Mouse (Mus musculus): ENCODE data around the gene Unc119.

Gene Unc119

DNA sequence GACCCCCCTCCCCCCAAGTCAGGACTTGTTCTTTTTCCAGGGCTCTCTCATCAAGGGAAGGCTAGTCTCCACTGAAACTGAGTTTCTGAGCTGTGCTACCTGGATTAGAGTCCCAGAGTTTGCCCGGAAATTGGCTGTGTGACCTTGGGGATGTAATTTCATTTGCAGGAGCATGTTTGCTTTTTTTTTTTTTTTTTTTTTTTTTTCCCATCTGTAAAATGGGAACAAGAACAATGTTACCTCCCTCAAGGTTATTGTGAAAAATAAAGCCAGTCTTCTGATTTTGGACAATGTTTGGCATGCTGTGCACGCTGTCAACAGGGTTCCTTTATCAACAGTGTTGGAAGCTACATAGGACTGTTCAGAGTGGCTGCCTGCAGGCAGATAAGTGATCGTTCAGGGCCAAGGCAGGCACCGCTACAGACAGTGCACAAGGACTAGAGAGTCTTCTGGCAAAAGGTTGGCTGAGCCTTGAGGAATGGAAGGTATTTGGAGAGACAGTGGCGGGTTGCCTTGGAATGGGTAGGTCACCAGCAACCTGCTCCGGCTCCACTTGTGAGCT is 1.1 kb downstream of the Unc119 start:
- no peak for ATAC-seq (ENCODE audit: low TSS enrichment)

DNA sequence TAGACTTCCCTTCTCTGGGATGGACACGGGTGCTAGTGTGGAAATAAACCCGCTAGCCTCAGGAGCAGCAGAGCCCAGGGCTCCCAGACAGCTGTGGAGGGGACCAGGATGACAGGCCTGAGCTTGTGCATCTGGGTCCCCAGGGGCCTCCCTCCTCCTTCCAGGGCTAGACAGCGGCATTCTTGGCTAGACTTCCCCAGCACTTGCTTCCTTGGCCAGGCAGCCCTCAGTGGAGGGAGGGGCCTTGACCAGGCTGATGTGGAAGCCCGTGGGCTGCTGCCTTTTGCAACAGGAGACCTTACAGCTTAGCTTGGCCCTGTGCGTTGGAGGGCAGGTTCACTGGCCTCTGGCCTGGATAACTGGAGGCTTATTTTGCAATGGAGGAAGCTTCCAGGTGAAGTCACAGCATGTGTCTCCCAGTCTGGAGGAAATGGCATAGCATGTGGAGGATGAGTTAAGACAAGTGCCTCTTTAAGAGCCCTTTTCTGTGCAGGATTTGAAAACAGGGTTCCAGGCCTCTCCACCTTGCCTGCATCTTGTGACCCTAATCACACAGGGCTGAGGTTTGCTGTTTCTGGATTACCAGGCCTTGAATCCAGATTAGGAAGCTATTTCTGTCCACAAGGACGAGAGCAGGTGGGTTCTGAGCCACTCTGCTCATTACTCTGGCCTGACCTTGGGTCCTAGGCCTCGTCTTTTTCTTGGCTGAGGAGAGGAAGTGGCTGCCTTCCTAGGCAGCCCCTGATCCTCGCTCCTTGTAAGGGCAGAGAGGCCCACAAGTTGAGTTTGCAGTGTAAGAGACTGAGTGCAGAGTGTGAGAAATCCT is 1.8 kb downstream of the Unc119 start:
- no peak for ATAC-seq (ENCODE audit: low TSS enrichment)

DNA sequence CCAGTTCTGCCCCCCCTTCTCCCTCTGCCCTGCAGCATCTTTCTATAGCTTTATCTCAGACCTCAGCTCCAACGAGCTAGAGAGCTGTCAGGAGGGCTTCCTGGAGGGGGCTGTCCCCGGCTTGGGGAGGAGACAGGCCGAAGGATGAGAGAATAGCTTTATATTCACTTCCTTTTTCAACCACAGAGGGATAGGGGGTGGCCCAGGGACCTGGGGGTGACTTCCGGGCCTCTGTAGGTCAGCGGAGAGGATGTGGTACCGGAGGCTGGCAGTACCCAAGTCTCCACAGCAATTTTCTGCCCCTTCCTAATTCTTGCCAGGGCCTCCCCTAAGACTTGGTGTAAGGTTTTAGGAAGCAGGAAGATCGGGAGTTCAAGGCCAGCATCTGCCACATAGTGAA is 2.5 kb downstream of the Unc119 start:
- no peak for ATAC-seq (ENCODE audit: low TSS enrichment)

DNA sequence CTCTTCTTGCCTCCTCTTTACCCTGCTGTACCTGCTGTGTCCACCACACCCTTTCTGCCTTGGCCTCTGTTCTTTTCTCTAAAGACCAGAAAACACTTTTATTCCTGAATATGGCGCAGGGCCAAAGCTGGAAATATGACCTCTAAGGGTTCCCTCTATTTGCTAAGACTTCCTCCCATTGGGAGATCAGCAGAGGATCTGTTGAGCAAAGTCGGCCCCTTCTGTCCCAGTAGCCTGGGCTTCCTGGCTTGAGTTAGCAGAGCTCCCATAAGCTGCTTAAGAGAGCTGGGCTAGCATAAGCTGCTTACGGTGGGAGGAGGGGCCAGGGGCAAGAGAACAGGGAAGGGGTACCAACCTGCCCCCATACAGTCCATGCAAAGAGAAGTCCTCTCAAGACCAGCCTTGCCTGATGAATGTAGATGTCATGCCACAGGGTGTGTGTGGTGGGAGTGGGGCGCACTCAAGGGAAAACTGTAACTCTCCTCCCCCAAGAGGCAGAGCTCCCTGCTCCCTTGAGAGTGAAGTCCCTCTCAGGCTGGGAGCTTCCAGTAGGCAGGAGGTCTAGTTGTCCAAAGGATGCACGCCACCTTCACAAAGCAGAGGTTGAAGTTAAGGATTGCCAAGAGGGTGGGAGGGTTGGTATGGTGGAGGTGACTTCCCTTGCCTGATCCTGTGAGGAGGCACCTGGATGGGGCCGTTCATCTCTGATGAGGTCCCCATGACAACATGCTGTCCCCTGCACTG is 3.2 kb downstream of the Unc119 start:
- ATAC-seq (ENCODE audit: low TSS enrichment), result no peak

DNA sequence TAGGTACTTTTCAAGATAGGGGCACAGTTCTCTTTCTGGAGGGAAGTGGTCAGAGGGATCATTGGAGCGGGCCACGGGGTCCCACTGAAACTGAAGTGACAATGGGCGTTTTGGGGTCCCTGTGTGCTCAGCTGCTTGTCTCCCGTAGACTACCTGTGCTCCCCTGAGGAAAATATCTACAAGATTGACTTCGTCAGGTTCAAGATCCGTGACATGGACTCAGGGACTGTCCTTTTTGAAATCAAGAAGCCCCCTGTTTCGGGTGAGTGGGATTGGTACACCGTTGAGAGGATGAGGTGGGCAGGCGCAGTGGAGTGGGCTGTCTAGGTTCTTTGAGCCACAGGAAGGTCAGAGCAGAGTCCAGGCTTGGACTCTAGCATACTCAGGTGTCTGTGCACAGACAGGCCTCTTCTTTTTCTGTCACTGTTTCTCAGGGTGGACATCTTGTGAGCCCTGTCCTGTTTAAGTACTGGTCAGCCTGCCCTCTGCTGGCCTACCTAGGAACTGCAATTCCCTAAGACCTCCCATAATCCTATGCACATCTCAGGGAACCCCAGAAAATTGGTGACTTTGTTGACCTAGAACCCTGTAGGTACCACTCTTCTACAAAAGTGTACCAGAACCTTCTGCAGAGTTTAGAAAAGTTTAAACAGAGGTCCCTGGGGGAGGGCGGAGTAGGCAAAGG is 3.9 kb downstream of the Unc119 start:
- peak; percentile 44; the same call in 1 of the 2 replicates for ATAC-seq (ENCODE audit: low TSS enrichment)

DNA sequence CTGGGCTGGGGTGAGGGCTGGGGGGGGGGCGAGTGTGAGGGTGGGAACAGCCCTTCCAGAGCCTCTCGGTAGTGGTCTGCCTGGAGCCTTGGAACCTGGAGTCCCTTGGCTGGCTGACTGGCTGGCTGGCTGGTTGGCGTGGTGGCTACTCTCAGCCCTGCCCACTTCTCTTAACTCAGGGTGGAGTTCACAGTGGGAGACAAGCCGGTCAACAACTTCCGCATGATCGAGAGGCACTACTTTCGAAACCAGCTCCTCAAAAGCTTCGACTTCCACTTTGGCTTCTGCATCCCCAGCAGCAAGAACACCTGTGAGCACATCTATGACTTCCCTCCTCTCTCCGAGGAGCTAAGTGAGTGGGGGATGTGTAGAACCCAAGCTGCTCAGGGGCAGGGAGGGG is 4.6 kb downstream of the Unc119 start:
- ATAC-seq (ENCODE audit: low TSS enrichment), result no peak

DNA sequence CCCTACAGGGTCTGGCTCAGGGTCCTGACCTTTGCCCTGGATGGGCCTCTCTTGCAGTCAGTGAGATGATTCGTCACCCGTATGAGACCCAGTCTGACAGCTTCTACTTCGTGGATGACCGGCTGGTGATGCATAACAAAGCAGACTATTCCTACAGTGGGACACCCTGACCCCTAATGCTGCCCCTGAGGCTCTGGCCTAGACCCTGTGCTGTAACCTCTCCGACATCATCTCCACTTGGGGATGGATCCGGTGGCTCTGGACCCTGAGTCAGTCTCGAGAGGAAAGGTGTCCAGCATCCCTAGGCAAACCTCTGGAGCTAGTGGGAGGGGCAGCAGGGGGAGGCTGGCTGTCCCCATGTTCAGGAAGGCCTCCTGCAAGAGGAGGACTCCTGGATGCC is 5.2 kb downstream of the Unc119 start:
- ATAC-seq (ENCODE audit: low TSS enrichment), result no peak

DNA sequence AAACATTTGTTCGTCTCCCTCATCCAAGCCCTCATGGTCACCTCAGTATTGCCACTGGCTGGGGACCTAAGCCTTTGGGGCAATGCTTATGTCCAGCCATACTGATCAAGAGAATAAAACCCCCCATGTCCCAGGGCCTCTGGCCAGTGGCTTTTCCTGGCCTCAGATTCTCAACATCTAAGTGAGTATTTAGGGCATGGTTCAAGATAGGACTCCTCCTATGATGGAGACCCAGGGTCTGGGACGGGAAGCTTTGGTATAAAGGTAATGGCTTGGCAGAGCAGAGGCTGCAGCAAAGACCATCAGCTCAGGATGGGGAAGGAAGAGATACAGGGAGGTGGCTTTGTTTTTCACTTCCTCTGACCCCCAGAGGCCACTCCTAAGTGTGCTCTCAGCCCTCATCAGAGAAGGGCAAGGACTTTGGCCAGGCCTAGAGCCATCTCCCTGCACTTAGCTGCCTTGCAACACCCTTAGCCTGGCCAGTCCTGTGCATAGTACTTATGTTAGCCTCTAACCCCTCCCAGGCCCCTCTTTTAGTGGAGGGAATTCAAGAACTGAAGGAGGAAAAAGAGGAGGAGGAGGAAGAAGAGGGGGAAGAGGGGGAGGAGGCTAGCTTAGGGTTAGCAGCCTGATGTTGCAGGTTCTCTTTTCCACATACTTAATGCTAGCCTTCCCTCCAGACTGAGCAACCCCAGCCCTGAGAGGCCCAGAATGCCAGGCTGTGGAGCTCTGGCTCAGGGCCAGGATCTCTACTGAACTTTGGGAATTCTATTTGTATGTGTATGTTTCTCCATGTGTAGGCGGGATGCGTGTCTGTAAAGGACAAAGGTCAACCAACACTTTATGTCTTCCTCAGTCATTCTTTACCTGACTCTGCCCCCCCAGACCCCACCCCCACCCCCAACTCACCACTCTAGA is 6.4 kb downstream of the Unc119 start:
- ATAC-seq (ENCODE audit: low TSS enrichment), result no peak

DNA sequence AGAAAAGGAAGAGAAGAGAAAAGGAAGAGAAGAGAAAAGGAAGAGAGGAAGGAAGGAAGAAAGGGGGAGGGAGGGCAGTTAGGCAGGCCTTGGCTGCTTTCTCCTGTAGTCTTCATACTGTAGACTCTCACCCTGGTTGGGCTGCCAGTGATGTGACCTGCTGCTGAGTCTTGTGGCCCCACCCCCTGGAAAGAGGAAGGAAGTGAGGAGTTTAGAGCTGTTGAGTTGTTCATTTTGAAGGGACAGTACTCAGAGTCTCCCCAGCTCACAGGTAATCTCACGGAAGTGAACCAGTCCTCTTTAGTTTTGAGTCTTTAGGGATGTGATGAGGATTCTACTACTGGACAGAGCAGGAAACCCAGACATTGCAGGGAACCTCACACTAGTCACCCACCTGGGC is 9.8 kb downstream of the Unc119 start:
- no peak for ATAC-seq (ENCODE audit: low TSS enrichment)

DNA sequence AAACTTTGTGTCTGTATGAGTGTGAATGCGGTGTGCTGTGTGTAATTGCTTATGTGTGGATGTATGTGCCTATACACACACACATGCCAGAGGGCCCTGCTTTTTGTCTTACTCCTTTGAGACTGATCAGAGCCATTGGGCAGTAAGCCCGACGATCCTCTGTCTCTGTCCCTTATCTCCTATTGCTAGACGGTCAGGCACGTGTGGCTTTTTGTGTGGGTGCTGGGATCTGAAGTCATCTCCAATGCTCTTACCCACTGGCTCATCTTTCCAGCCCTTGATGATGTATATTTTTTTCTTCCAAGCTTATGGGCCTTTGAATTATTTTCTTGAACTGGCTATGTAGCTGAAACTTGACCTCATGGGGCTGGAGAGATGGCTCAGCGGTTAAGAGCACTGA is 11.6 kb downstream of the Unc119 start:
- no peak for ATAC-seq (ENCODE audit: low TSS enrichment)

DNA sequence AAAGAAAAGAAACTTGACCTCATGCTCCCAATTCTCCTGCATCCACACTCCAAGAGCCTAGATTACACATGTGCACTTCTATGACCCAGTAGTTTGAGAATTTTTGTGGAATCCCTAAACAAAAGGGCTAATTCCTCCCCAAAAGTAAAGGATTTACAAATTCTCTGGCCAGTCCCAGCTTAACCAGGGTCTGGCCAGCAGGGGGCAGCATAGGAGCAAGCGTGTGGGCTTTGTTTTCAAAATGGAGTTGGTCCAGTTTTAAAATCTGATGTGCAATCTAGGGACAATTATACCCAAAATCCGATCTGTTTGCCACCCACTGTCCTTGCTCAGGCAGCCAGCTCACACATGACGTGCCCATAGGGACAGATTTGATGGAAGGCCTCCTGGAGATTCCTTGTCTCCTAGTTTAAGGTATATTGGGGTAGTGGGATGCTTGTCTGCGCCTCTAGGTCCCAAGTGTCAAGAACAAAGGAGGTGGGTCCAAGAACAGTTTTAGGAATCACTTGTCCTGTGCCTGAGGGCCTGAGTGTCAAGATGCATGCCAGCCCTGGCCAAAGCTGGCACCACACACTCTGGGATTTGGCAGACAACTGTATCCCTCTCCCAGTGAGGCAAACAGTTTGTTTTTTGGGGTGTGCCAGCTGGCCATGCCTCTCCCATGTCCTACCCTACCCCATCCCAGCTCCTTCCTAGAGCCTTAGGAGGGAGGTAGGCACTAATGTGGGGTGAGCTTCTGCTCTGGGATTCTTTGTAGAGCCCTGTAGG is 12.4 kb downstream of the Unc119 start:
- no peak for ATAC-seq (ENCODE audit: low TSS enrichment)

DNA sequence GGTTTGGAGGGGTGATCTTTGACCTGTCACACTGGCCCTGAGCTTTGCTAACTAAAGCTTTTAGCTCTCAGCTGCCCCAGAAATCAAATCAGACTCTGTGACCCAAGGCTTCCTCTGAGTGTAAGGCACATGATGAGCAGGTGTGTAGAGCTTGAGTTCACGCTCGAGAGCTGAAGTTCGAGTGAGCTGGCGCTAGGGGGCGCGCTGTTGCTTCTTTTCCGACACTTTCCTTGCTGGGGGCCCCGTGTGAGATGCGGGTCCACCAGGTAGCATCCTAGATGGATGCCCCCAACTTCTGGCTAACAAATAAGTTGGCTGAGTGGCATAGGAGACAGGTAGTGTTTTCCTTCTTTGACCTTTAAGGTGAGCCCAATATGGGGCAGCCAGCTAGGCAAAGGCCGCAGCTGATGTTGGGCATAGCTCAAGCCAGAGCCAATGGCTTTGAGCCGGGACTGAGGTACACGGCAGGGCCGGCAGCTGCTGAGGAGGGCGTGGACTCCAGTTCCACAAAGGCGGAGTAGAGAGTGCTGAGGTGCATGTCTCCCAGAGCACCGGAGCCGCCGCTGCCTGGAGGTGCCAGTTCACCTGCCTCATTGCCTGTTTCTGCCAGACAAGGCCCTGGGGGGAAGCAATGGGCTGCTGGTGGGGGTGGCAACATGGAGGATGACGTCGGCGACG is 15.2 kb downstream of the Unc119 start:
- ATAC-seq (ENCODE audit: low TSS enrichment), result no peak

DNA sequence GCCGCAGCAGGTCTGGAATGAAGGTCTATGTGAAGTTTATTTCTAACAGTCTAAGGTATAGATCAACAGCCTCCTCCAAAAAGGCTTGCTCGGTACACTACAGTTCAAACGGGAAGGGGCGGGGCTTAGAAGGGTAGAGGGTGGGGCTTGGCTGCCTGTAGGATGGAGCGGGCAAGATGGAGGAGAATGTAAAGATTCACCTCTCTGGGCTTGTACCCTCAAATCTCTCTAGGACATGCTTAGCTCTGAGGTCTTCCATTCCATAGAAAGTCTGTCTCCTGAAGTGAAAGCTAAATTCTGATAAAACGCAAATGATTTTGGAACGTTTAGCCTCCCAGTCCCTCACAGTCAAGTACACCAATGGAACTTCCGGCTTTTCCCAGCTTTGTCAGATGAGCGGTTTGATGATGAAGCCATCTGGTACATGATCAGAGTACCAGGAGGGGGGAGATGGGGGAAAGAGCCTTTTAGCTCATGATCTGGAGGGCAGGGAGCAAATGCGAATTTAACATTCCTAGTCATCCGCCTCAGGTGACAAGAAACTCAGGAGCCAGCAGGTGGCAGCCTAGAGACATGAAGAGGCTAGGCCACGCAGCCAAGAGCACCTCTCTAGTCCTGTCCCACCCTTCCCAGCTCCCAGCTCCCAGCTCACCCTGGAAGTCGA is 17.0 kb downstream of the Unc119 start:
- ATAC-seq (ENCODE audit: low TSS enrichment), result peak; percentile 86; the same call in 1 of the 2 replicates

DNA sequence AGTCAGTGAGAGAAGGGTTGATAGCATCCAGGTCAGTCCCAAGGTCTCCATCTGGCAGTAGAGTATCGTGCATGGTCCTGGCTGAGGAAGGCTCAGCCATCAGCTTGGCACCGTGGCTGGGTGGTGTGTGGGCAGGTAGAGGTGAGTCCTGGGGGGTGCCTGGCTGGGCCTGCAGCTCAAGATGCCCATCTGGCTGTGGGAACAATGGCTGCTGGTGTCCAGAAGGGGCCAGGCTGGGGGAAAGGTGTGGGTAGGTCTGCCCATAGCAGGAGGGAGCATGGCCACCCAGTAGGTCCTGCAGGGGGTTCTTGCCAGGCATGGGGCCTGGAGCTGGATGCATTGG is 17.5 kb downstream of the Unc119 start:
- no peak for ATAC-seq (ENCODE audit: low TSS enrichment)

DNA sequence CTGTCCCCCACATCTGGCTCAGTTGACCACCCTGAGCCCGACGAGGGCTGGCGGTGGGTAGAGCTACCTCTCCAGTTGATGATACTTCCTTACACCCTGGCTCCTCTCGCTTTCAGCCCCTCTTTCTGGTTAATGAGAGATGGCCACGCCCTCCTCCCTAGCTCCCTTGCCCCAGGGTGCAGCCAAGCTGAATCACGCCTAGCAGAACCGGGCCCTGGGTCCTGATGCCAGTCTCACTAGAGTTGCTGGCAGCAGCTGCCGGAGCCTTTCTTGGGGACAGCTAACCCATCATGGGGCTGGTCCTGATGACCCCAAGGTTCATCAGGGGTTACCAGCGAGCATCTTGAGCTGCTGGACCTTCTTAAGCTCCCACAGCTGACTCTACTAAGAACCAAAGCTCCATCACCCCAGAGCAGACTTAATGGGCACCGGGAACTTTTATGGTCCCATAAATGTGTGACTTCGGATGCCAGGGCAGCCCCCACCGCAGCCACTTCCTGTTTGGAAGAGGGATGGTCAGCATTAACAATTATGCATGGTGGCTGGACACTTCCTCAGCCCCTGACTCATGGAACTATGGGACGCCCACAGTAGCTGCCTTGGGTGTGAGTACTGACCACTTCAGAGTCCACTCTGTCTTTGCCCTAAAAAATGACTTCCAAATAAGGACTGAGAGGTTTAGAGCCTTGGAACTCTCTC is 20.2 kb downstream of the Unc119 start:
- ATAC-seq (ENCODE audit: low TSS enrichment), result no peak

DNA sequence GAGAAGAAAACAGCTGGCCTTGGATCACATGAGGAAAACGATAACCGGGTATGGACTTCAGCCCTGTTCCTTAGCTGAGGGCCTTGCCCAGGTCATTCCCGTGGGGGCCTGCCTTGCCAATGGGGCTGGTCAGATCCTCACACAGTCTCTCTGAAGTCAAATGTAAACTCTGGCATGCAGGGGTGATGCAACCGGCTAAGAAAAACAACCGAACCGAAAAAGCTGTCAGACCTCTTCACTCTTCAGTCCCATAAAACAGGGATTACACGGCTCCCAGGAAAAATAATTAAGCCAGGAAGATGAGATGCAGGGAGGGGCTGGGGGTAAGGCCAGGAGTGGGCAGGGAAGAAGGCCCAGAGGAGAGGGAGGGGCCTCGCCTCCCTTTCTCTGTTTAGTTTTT is 20.8 kb downstream of the Unc119 start:
- no peak for ATAC-seq (ENCODE audit: low TSS enrichment)

DNA sequence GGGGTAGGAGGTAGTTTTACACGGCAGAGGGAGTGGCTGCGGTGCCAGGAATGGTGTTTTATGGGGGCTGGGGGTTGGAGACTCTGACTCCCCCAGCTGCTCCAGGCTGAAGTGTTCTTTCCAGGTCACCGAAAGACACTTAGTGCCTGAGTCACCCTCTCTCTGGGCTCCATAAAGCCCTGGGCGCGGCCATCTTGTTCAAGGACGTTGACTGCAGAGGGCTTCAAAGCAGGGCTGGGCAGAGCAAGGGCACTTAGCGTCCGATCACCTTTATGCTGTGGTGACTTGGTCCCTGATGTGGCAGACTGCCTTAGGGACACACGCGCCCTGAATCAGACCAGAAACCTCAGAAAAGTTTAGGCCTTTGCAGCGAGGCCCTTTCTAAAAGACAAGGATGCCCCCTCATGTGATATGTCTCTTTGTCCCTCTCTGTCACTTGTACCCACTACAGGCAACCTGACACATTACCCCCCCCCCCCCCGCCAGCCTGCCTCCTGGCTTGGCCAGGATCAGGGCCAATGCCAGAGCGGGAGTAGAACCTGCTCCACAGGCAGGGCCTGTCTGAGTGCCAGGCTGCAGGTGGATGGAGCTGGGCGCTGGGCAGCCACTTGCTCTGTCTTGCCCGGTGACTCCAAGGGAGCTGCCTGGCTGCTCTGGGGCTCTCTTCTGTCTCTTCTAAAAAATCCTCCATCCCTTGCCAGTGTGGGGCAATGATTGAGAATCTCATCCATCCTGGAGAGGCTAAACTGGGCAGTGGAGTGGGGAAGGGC is 24.4 kb downstream of the Unc119 start:
- no peak for ATAC-seq (ENCODE audit: low TSS enrichment)

DNA sequence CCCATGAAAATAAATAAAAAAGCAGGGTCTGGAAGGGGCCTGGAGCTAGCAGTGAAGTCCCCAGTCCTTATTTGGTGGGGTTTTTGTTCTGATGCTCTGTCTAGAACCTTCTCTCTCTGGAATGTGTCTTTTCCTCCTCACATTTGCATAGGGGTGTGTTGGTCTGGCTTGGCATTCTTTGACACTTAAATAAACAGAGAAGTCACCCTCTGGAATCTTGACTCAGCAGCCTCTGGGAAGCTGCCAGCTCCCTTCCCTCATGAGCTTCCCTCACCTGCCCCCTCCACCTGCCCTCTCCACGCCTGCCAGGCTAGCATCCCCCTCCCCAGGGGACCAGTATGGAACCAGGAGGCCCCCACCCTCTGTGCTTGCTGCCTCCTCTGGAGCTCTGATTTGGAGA is 27.1 kb downstream of the Unc119 start:
- ATAC-seq (ENCODE audit: low TSS enrichment), result no peak
